10 mouse cellular contexts compared by ENCODE assay signal in genomic region chr13:111936983-111937382, GRCm38 (mm10).
DNase-seq lines count a peak whose midpoint lies in the region; ATAC-seq and TF ChIP-seq lines count a peak whose summit lies in the region.
"Had no signal": no experiment of that assay in that cellular context is flagged by ENCODE, and none has a peak within 500 bp of the region (broad histone marks: within the 10 kb centered on the region; RNA-seq: fewer than 3 reads in every experiment).

No protein-coding gene starts in this region.

- DNase-seq in hindbrain, embryonic 11.5 days (ENCODE audit: low spot score) = no peak
- no peak for DNase-seq in CH12.LX (ENCODE audit: extremely low read depth)
- no peak for DNase-seq in MEL (ENCODE audit: low read depth, low spot score)
- DNase-seq in kidney, postnatal 14 days = peak; percentile 39
- DNase-seq in ovary, postnatal 36 days (ENCODE audit: low spot score) = no peak
- DNase-seq: gastrocnemius, postnatal 10 days had no signal

- H3K4me1 ChIP-seq in hindbrain, embryonic 11.5 days (replicated peaks; ENCODE audit: control insufficient read depth, insufficient read depth, low read length) = no peaks in the 10 kb centered on the region
- peaks cover 13% of the 10 kb centered on the region for H3K4me1 ChIP-seq in hindbrain, embryonic 12.5 days
- H3K4me1 ChIP-seq in CH12.LX (ENCODE audit: control insufficient read depth in 1 of 2, insufficient read depth in 2 of 2) (peaks cover 13 to 60% of the 10 kb centered on the region in 2 experiments), MEL (ENCODE audit: control insufficient read depth in 1 of 2, insufficient read depth in 2 of 2, low read length in 2 of 2) (peaks cover 23 to 40% of the 10 kb centered on the region in 2 experiments)
- H3K4me1 ChIP-seq in intestine, embryonic 15.5 days (replicated peaks) = peaks cover 13% of the 10 kb centered on the region

- WGBS in hindbrain, embryonic 11.5 days = 66% methylated on average over 8 of the region's 8 CpGs
- WGBS in hindbrain, embryonic 12.5 days = 66% methylated on average over 8 of the region's 8 CpGs
- 67% methylated on average over 8 of the region's 8 CpGs for WGBS in intestine, embryonic 15.5 days

- dilution Hi-C loops in CH12.LX (cut with MboI; ENCODE audit: extremely low pct_ligation_motif_present, extremely low pct_unique_long_range_greater_than_20kb, low sequenced_read_pairs) = no loop called here

- H3K27me3 ChIP-seq in hindbrain, embryonic 11.5 days (ENCODE audit: control insufficient read depth, insufficient read depth, low read length) = no peaks in the 10 kb centered on the region
- H3K27me3 ChIP-seq in hindbrain, embryonic 12.5 days = no peaks in the 10 kb centered on the region
- H3K27me3 ChIP-seq in CH12.LX (replicated peaks) (no peaks in the 10 kb centered on the region), MEL (ENCODE audit: control insufficient read depth in 1 of 2, insufficient read depth in 2 of 2, low read length in 2 of 2) (no peaks in the 10 kb centered on the region)
- no peaks in the 10 kb centered on the region for H3K27me3 ChIP-seq in intestine, embryonic 15.5 days (replicated peaks)
- H3K27me3 ChIP-seq: forebrain, embryonic 15.5 days had no signal

- TF ChIP-seq POLR2A in CH12.LX (IDR thresholded peaks at IDR 0.05; ENCODE audit: low read depth, low read length) = no peak
- TF ChIP-seq POLR2A in MEL (IDR thresholded peaks at IDR 0.05; ENCODE audit: control insufficient read depth in 1 of 2, insufficient read depth in 1 of 2, low read depth in 1 of 2, low read length in 2 of 2, poor library complexity in 1 of 2) = no peak

- no peak overlapping the region for H3K27ac ChIP-seq in hindbrain, embryonic 11.5 days (ENCODE audit: low read depth, low read length)
- no peak overlapping the region for H3K27ac ChIP-seq in hindbrain, embryonic 12.5 days
- H3K27ac ChIP-seq in CH12.LX (ENCODE audit: insufficient read depth, low read depth) (no peak overlapping the region), MEL (ENCODE audit: control insufficient read depth, low read depth, low read length) (no peak overlapping the region)
- no peak overlapping the region for H3K27ac ChIP-seq in intestine, embryonic 15.5 days
- H3K27ac ChIP-seq: forebrain, embryonic 15.5 days had no signal

- H3K79me2 ChIP-seq in CH12.LX (replicated peaks; ENCODE audit: control insufficient read depth, extremely low read depth, insufficient read depth, poor library complexity, severe bottlenecking) (no peaks in the 10 kb centered on the region), MEL (ENCODE audit: control insufficient read depth, insufficient read depth, low read length, poor library complexity) (no peaks in the 10 kb centered on the region; the same call in 1 of the 2 replicates)

- no peak overlapping the region for H3K4me3 ChIP-seq in hindbrain, embryonic 11.5 days (ENCODE audit: low read depth, low read length)
- no peak overlapping the region for H3K4me3 ChIP-seq in hindbrain, embryonic 12.5 days
- H3K4me3 ChIP-seq in CH12.LX (replicated peaks in 1 of 3; ENCODE audit: low read depth in 2 of 3, low read length in 2 of 3, poor library complexity in 1 of 3) = no peak overlapping the region
- no peak overlapping the region for H3K4me3 ChIP-seq in MEL (ENCODE audit: control insufficient read depth in 1 of 2, insufficient read depth in 1 of 2, low read depth in 2 of 2, low read length in 2 of 2)
- no peak overlapping the region for H3K4me3 ChIP-seq in intestine, embryonic 15.5 days (replicated peaks)
- H3K4me3 ChIP-seq: forebrain, embryonic 15.5 days had no signal

- TF ChIP-seq CTCF in CH12.LX (conservative IDR thresholded peaks at IDR 0.05 in 1 of 2, IDR thresholded peaks at IDR 0.05 in 1 of 2; ENCODE audit: low read depth in 2 of 2, low read length in 2 of 2) = no peak
- TF ChIP-seq CTCF in MEL (IDR thresholded peaks at IDR 0.05 in 2 of 3, conservative IDR thresholded peaks at IDR 0.05 in 1 of 3; ENCODE audit: control insufficient read depth in 1 of 3, insufficient read depth in 1 of 3, low read depth in 2 of 3, low read length in 3 of 3, poor library complexity in 1 of 3, severe bottlenecking in 1 of 3) = no peak

- TF ChIP-seq EP300 in CH12.LX (IDR thresholded peaks at IDR 0.05; ENCODE audit: low read length) (no peak), MEL (IDR thresholded peaks at IDR 0.05; ENCODE audit: low read depth in 1 of 2, low read length in 2 of 2) (no peak)

- H3K9ac ChIP-seq in hindbrain, embryonic 11.5 days (ENCODE audit: low read depth, low read length) = no peak overlapping the region
- no peak overlapping the region for H3K9ac ChIP-seq in hindbrain, embryonic 12.5 days
- H3K9ac ChIP-seq in CH12.LX (ENCODE audit: insufficient read depth, low read depth) (no peak overlapping the region), MEL (ENCODE audit: control insufficient read depth, low read depth, low read length, poor library complexity, severe bottlenecking) (no peak overlapping the region)
- no peak overlapping the region for H3K9ac ChIP-seq in intestine, embryonic 15.5 days
- H3K9ac ChIP-seq: forebrain, embryonic 15.5 days had no signal

- no peaks in the 10 kb centered on the region for H3K9me3 ChIP-seq in hindbrain, embryonic 11.5 days (ENCODE audit: control insufficient read depth, low read length)
- no peaks in the 10 kb centered on the region for H3K9me3 ChIP-seq in hindbrain, embryonic 12.5 days (replicated peaks)
- H3K9me3 ChIP-seq in CH12.LX (replicated peaks; ENCODE audit: low read length) (no peaks in the 10 kb centered on the region), MEL (replicated peaks; ENCODE audit: insufficient read depth, low read length) (no peaks in the 10 kb centered on the region)
- no peaks in the 10 kb centered on the region for H3K9me3 ChIP-seq in intestine, embryonic 15.5 days
- H3K9me3 ChIP-seq: forebrain, embryonic 15.5 days had no signal

- ATAC-seq in hindbrain, embryonic 11.5 days (ENCODE audit: low FRiP score) = peak; percentile 19; the same call in 1 of the 2 replicates
- no peak for ATAC-seq in hindbrain, embryonic 12.5 days (ENCODE audit: low FRiP score)
- ATAC-seq in megakaryocyte progenitor cell, adult 5-6 weeks (replicated peaks; ENCODE audit: poor library complexity) = no peak
- ATAC-seq in intestine, embryonic 15.5 days = no peak
- ATAC-seq: forebrain, embryonic 15.5 days had no signal

- no peaks in the 10 kb centered on the region for H3K36me3 ChIP-seq in hindbrain, embryonic 11.5 days (ENCODE audit: control insufficient read depth, insufficient read depth, low read length)
- no peaks in the 10 kb centered on the region for H3K36me3 ChIP-seq in hindbrain, embryonic 12.5 days
- H3K36me3 ChIP-seq in CH12.LX (replicated peaks in 1 of 2; ENCODE audit: control insufficient read depth in 1 of 2, insufficient read depth in 1 of 2, low read length in 1 of 2) = no peaks in the 10 kb centered on the region
- peaks cover 0 to 36% of the 10 kb centered on the region in 2 experiments; a peak in 2 of 4 replicates for H3K36me3 ChIP-seq in MEL (ENCODE audit: control insufficient read depth in 1 of 2, insufficient read depth in 2 of 2, low read length in 2 of 2)
- H3K36me3 ChIP-seq in intestine, embryonic 15.5 days = no peaks in the 10 kb centered on the region
- H3K36me3 ChIP-seq: forebrain, embryonic 15.5 days had no signal

- no peak overlapping the region for H3K4me2 ChIP-seq in hindbrain, embryonic 11.5 days (replicated peaks; ENCODE audit: low read depth, low read length)
- no peak overlapping the region for H3K4me2 ChIP-seq in hindbrain, embryonic 12.5 days (replicated peaks)
- H3K4me2 ChIP-seq in CH12.LX (ENCODE audit: insufficient read depth, low read depth, poor library complexity, severe bottlenecking) = peak overlapping the region; percentile 38
- H3K4me2 ChIP-seq in intestine, embryonic 15.5 days (replicated peaks) = no peak overlapping the region
- H3K4me2 ChIP-seq: forebrain, embryonic 15.5 days had no signal

- TF ChIP-seq RAD21 in CH12.LX (IDR thresholded peaks at IDR 0.05; ENCODE audit: low read depth, low read length) (no peak), MEL (IDR thresholded peaks at IDR 0.05; ENCODE audit: low read depth, low read length) (no peak)

- in situ Hi-C loops in CH12.LX (cut with MboI; ENCODE audit: low pct_ligation_motif_present, low pct_unique_long_range_greater_than_20kb, low sequenced_read_pairs) = loop anchor here (5.0 kb wide), 2 partner anchors 35 to 120 kb away; no protein-coding TSS in a partner anchor

TF ChIP-seq in CH12.LX, 34 proteins besides CTCF, POLR2A, EP300 and RAD21:
- TF ChIP-seq TCF12 (IDR thresholded peaks at IDR 0.05; ENCODE audit: low read depth, low read length) (no peak), ZNF384 (IDR thresholded peaks at IDR 0.05; ENCODE audit: low read depth, low read length) (peak; percentile 41; the same call in 1 of the 2 replicates)

TF ChIP-seq in MEL, 35 proteins besides CTCF, POLR2A, EP300 and RAD21:
- TF ChIP-seq MAFK (IDR thresholded peaks at IDR 0.05; ENCODE audit: borderline replicate concordance, low read depth, low read length) (no peak), TBP (IDR thresholded peaks at IDR 0.05; ENCODE audit: low read depth, low read length) (no peak), ZC3H11A (IDR thresholded peaks at IDR 0.05; ENCODE audit: low read depth, low read length) (no peak), MXI1 (IDR thresholded peaks at IDR 0.05; ENCODE audit: low read depth, low read length) (no peak), ZNF384 (IDR thresholded peaks at IDR 0.05; ENCODE audit: low read depth, low read length) (0 out of 2 replicates have a peak, but pooled peaks have one; percentile 25), TCF12 (IDR thresholded peaks at IDR 0.05; ENCODE audit: low read depth, low read length) (no peak)
